Mouse (Mus musculus) C2C12 (cell line): ENCODE results near the gene Klk13.

Experiments used
- CTCF ChIP-seq: IDR thresholded peaks from one replicate; pipeline ENCODE4 v1.5.1; 2011; ENCODE audit not compliant: control insufficient read depth, insufficient read depth, insufficient read length
- FOSL1 ChIP-seq: IDR thresholded peaks from one replicate; pipeline ENCODE4 v1.8.0; 2011; ENCODE audit warnings: mild to moderate bottlenecking, low read length; ENCODE audit not compliant: poor library complexity, insufficient read depth, severe bottlenecking
- MAX ChIP-seq: IDR thresholded peaks from one replicate; pipeline ENCODE4 v1.6.1; 2011; ENCODE audit warnings: mild to moderate bottlenecking, control low read depth
- MYOD1 ChIP-seq: IDR thresholded peaks from one replicate; pipeline ENCODE4 v1.6.1; 2011; ENCODE audit warnings: low read depth; ENCODE audit not compliant: control insufficient read depth, insufficient read length
- MYOG ChIP-seq: IDR thresholded peaks from one replicate; pipeline ENCODE4 v1.6.1; 2011; ENCODE audit not compliant: control insufficient read depth, insufficient read length; ENCODE audit errors: extremely low read depth
- USF1 ChIP-seq: IDR thresholded peaks from one replicate; pipeline ENCODE4 v1.6.1; 2011; ENCODE audit warnings: low read depth, mild to moderate bottlenecking, control low read depth, moderate library complexity

DNA sequence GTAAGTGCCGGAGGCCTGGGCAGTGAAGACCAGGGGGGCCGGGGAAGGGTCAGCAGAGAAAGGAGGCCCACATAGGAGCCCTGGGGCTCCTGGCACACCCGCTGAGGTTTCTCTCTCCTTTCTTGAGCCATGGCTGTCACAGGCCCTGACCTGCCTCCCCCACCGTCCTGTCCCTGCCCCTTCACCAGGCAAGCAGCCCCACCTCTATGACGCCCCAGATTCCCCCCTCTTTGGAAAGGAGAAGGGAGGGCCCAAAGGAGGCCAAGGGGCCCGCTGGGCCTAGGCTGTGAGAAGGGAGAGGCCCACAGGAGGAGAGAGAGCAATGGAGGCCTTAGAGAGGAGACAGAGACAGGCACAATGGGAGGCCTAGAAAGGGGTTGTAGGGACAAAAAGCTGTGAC is 62.4 kb downstream of the Klk13 start:
- TF ChIP-seq CTCF (no peak), MAX (no peak), USF1 (no peak), MYOD1 (no peak), FOSL1 (no peak), MYOG (no peak)
